Mouse (Mus musculus) midbrain, postnatal 0 days (tissue): Measurements from ENCODE around the gene Gm49425. TPM values are rescaled to one million over a fixed set of nuclear protein-coding genes. Genes with fewer than 3 reads are reported as not detected.

Source experiments
- ATAC-seq: fragments of 200-750 bp; cut with Nextera tagmentation; 2 replicates; pipeline ENCODE4 v1.8.0; 2017; ENCODE audit warnings: moderate number of reproducible peaks, mild to moderate bottlenecking, moderate TSS enrichment, moderate library complexity; ENCODE audit not compliant: low FRiP score
- DNase-seq: peaks from one replicate; pipeline ENCODE4 v3.0.0-alpha.2; 2015; ENCODE audit warnings: low spot score
- H3K27ac ChIP-seq: fragments of 300-500 bp; sonication (generic); 2 replicates; pipeline ENCODE4 v1.5.1; 2014; ENCODE audit warnings: low read depth, mild to moderate bottlenecking, low read length, mixed read lengths
- H3K27me3 ChIP-seq: fragments of 300-500 bp; sonication (generic); 2 replicates; pipeline ENCODE4 v1.6.1; 2014; ENCODE audit warnings: low read length, control low read depth, mixed read lengths; ENCODE audit not compliant: insufficient read depth
- H3K36me3 ChIP-seq: fragments of 300-500 bp; sonication (generic); 2 replicates; pipeline ENCODE4 v1.6.1; 2014; ENCODE audit warnings: low read length, control low read depth, mixed read lengths; ENCODE audit not compliant: insufficient read depth
- H3K4me1 ChIP-seq: fragments of 300-500 bp; sonication (generic); 2 replicates; pipeline ENCODE4 v1.6.1; 2014; ENCODE audit warnings: mild to moderate bottlenecking, control low read depth, antibody characterized with exemption, low read length, mixed read lengths; ENCODE audit not compliant: insufficient read depth
- H3K4me2 ChIP-seq: fragments of 300-500 bp; sonication (generic); 2 replicates; pipeline ENCODE4 v1.6.1; 2014; ENCODE audit warnings: low read depth, mild to moderate bottlenecking, low read length, mixed read lengths; ENCODE audit not compliant: poor library complexity, severe bottlenecking
- H3K4me3 ChIP-seq: fragments of 300-500 bp; sonication (generic); 2 replicates; pipeline ENCODE4 v1.5.1; 2014; ENCODE audit warnings: low read depth, mild to moderate bottlenecking, low read length, moderate library complexity
- H3K9ac ChIP-seq: fragments of 300-500 bp; sonication (generic); replicated peaks from 2 replicates; pipeline ENCODE4 v1.6.1; 2014; ENCODE audit warnings: mild to moderate bottlenecking, low read length, moderate library complexity, mixed read lengths; ENCODE audit not compliant: poor library complexity, severe bottlenecking
- H3K9me3 ChIP-seq: fragments of 300-500 bp; sonication (generic); 2 replicates; pipeline ENCODE4 v1.6.1; 2016; ENCODE audit warnings: low read length, control low read depth
- CTCF ChIP-seq: IDR thresholded peaks from 2 replicates; pipeline ENCODE4 v1.5.1; 2016; ENCODE audit warnings: antibody characterized with exemption, mild to moderate bottlenecking
- WGBS: fragments of 180-500 bp; shearing (Covaris S2); extraction: QIAGEN DNeasy Blood & Tissue Kit; methylation state at CpG from one replicate; pipeline ENCODE4 v1.1.7; 2014; 5-methylcytosine and 5-hydroxymethylcytosine counted together
- microRNA-seq: library from miRNA; unstranded; fragments of <30 nt; microRNA quantifications from one replicate; pipeline ENCODE4, GENCODE M21; 2016; ENCODE audit warnings: borderline number of aligned reads
- polyA plus RNA-seq: library from polyadenylated mRNA; unstranded; fragments of >200 nt; fragmentation: Nextera tagmentation; extraction: Ambion mirVana; gene quantifications from 2 replicates; pipeline ENCODE4 v1.2.1, GENCODE M21; 2015
- total RNA-seq: library from RNA; depleted of rRNA; stranded (reverse); fragments of >200 nt; gene quantifications from 2 replicates; pipeline ENCODE4 v1.2.3, GENCODE M21; 2014; rRNA removed

Gene Gm49425
- total and polyA plus RNA-seq, 2 experiments from 2014 or later: not detected

- no peaks in the 10 kb centered on the region for H3K36me3 ChIP-seq
- H3K27me3 ChIP-seq: no peaks in the 10 kb centered on the region
- H3K4me3 ChIP-seq: no peak overlapping the region
- no peak overlapping the region for H3K4me2 ChIP-seq
- peaks cover 4% of the 10 kb centered on the region; the same call in 1 of the 2 replicates for H3K4me1 ChIP-seq
- ATAC-seq (no peak), DNase-seq (no peak)
- H3K27ac ChIP-seq: no peak overlapping the region
- TF ChIP-seq CTCF: no peak
- 90% methylated on average over 1 of the region's 1 CpGs for WGBS
- H3K9me3 ChIP-seq: no peaks in the 10 kb centered on the region
- H3K9ac ChIP-seq: no peak overlapping the region
Measured at GRCm38 (mm10) chr15:101483646-101484045, 33.4 kb downstream of the Gm49425 start.

- TF ChIP-seq CTCF: no peak
- ATAC-seq (no peak), DNase-seq (no peak)
- Histone ChIP-seq H3K9me3 (no peaks in the 10 kb centered on the region), H3K9ac (no peak overlapping the region), H3K36me3 (no peaks in the 10 kb centered on the region), H3K4me2 (no peak overlapping the region), H3K27me3 (no peaks in the 10 kb centered on the region; the same call in 1 of the 2 replicates), H3K4me1 (peaks cover 4% of the 10 kb centered on the region; the same call in 1 of the 2 replicates), H3K27ac (no peak overlapping the region), H3K4me3 (no peak overlapping the region)
- WGBS: 44% methylated on average over 4 of the region's 4 CpGs
Measured at GRCm38 (mm10) chr15:101482056-101482455, 35.0 kb downstream of the Gm49425 start.

GRCm38 (mm10) chr15:101479666-101480060 is 37.4 kb downstream of the Gm49425 start:
- TF ChIP-seq CTCF: no peak
- ATAC-seq (no peak), DNase-seq (peak; percentile 43)
- Histone ChIP-seq H3K36me3 (no peaks in the 10 kb centered on the region), H3K27me3 (no peaks in the 10 kb centered on the region; the same call in 1 of the 2 replicates), H3K4me1 (peaks cover 4% of the 10 kb centered on the region; the same call in 1 of the 2 replicates), H3K9ac (0 out of 2 replicates have a peak overlapping the region, but pooled peaks have one; percentile 2), H3K27ac (no peak overlapping the region), H3K4me3 (peak overlapping the region; percentile 11; the same call in 1 of the 2 replicates), H3K9me3 (no peaks in the 10 kb centered on the region), H3K4me2 (peak overlapping the region; percentile 51)
- WGBS: 30% methylated on average over 11 of the region's 11 CpGs

- H3K9ac ChIP-seq: 0 out of 2 replicates have a peak overlapping the region, but pooled peaks have one; percentile 2
- WGBS: 8% methylated on average over 31 of the region's 31 CpGs
Measured at GRCm38 (mm10) chr15:101479007-101479665, 37.9 kb downstream of the Gm49425 start.

GRCm38 (mm10) chr15:101472952-101473528 is 44.0 kb downstream of the Gm49425 start, which contains the start of gene Krt86:
Gene Krt86, plus strand, starts transcription at chr15:101473478.
- DNase-seq (no peak), ATAC-seq (no peak)
- H3K9me3 ChIP-seq: no peaks in the 10 kb centered on the region
- no peak within 1 kb of the TSS for H3K4me2 ChIP-seq
- no peak within 1 kb of the TSS for H3K27ac ChIP-seq
- H3K4me3 ChIP-seq: no peak within 1 kb of the TSS
- no peaks in the 10 kb centered on the region; the same call in 1 of the 2 replicates for H3K27me3 ChIP-seq
- TF ChIP-seq CTCF: no peak
- no peaks in the 10 kb centered on the region for H3K4me1 ChIP-seq
- WGBS: 39% methylated on average over 10 of the region's 10 CpGs
- H3K9ac ChIP-seq: no peak within 1 kb of the TSS
- no peaks in the 10 kb centered on the region for H3K36me3 ChIP-seq

More at GRCm38 (mm10) chr15:101479007-101479665, 37.9 kb downstream of the Gm49425 start:
- DNase-seq (peak; percentile 24), ATAC-seq (no peak)
- no peaks in the 10 kb centered on the region; the same call in 1 of the 2 replicates for H3K27me3 ChIP-seq
- peak overlapping the region; percentile 51 for H3K4me2 ChIP-seq
- H3K9me3 ChIP-seq: no peaks in the 10 kb centered on the region
- peaks cover 4% of the 10 kb centered on the region; the same call in 1 of the 2 replicates for H3K4me1 ChIP-seq
- peak overlapping the region; percentile 11; the same call in 1 of the 2 replicates for H3K4me3 ChIP-seq
- H3K27ac ChIP-seq: no peak overlapping the region
- TF ChIP-seq CTCF: peak; percentile 69
- no peaks in the 10 kb centered on the region for H3K36me3 ChIP-seq

- H3K27me3 ChIP-seq: 0 out of 2 replicates have a peak, but pooled peaks cover 3% of the 10 kb centered on the region
- TF ChIP-seq CTCF: no peak
- no peak overlapping the region for H3K4me3 ChIP-seq
- 88% methylated on average over 4 of the region's 4 CpGs for WGBS
- no peaks in the 10 kb centered on the region for H3K36me3 ChIP-seq
- ATAC-seq: no peak
- no peak overlapping the region for H3K4me2 ChIP-seq
- H3K9ac ChIP-seq: no peak overlapping the region
- H3K27ac ChIP-seq: no peak overlapping the region
- no peaks in the 10 kb centered on the region for H3K4me1 ChIP-seq
- H3K9me3 ChIP-seq: no peaks in the 10 kb centered on the region
- DNase-seq: no peak
Measured at GRCm38 (mm10) chr15:101469093-101469492, 48.0 kb downstream of the Gm49425 start.

Small RNA genes lying within 50 kb of the gene (microRNA-seq; reads per million reads assigned to microRNA genes)
- gene Gm44393: not detected

Other genes starting within 250 kb of the Gm49425 start
- gene Atg101, start 233.0 kb downstream of the Gm49425 start, total RNA-seq: 33.5 and 61.1 TPM in 2 replicates
- 74.2 and 75.6 TPM in 2 replicates for gene Atg101, start 233.0 kb downstream of the Gm49425 start, polyA plus RNA-seq
- gene 6030408B16Rik, start 224.0 kb downstream of the Gm49425 start, total RNA-seq: not detected in 2 replicates
- gene 6030408B16Rik, start 224.0 kb downstream of the Gm49425 start, polyA plus RNA-seq: 0.22 and 0.33 TPM in 2 replicates
- gene Krt80, start 147.1 kb downstream of the Gm49425 start, total RNA-seq: 0.09 and 1.0 TPM in 2 replicates
- 0.16 and 0.33 TPM in 2 replicates for gene Krt80, start 147.1 kb downstream of the Gm49425 start, polyA plus RNA-seq
- 0.49 and 0.52 TPM in 2 replicates for gene Krt7, start 106.2 kb downstream of the Gm49425 start, total RNA-seq
- 0.20 and 0.82 TPM in 2 replicates for gene Krt7, start 106.2 kb downstream of the Gm49425 start, polyA plus RNA-seq
- gene Krt87, start 78.5 kb downstream of the Gm49425 start, total RNA-seq: 0.76 and 1.2 TPM in 2 replicates
- gene Krt87, start 78.5 kb downstream of the Gm49425 start, polyA plus RNA-seq: 0.76 and 0.84 TPM in 2 replicates
- not detected in 2 replicates for gene Krt88, start 69.5 kb downstream of the Gm49425 start, total RNA-seq
- not detected in 2 replicates for gene Krt88, start 69.5 kb downstream of the Gm49425 start, polyA plus RNA-seq
- 0.28 and 0.49 TPM in 2 replicates for gene Krt81, start 53.5 kb downstream of the Gm49425 start, total RNA-seq
- 0.17 TPM in 1 of 2 replicates, not detected in the other for gene Krt81, start 53.5 kb downstream of the Gm49425 start, polyA plus RNA-seq
- gene Krt86, start 43.8 kb downstream of the Gm49425 start, total RNA-seq: 0.38 TPM in 1 of 2 replicates, not detected in the other
- 0.15 and 0.17 TPM in 2 replicates for gene Krt86, start 43.8 kb downstream of the Gm49425 start, polyA plus RNA-seq
- not detected in 2 replicates for gene Krt83, start 25.7 kb downstream of the Gm49425 start, total RNA-seq
- not detected in 2 replicates for gene Krt83, start 25.7 kb downstream of the Gm49425 start, polyA plus RNA-seq
- gene Krt84, start 15.6 kb upstream of the Gm49425 start, total RNA-seq: not detected in 2 replicates
- gene Krt84, start 15.6 kb upstream of the Gm49425 start, polyA plus RNA-seq: not detected in 2 replicates
- not detected in 2 replicates for gene Krt82, start 33.4 kb upstream of the Gm49425 start, total RNA-seq
- gene Krt82, start 33.4 kb upstream of the Gm49425 start, polyA plus RNA-seq: not detected in 2 replicates
- 0.09 TPM in 1 of 2 replicates, not detected in the other for gene Krt90, start 45.7 kb upstream of the Gm49425 start, total RNA-seq
- 0.41 and 0.50 TPM in 2 replicates for gene Krt90, start 45.7 kb upstream of the Gm49425 start, polyA plus RNA-seq
- gene Krt75, start 56.6 kb upstream of the Gm49425 start, total RNA-seq: 0.05 TPM in 1 of 2 replicates, not detected in the other
- gene Krt75, start 56.6 kb upstream of the Gm49425 start, polyA plus RNA-seq: 0.12 TPM in 2 replicates
- not detected in 2 replicates for gene Gm5414, start 110.9 kb upstream of the Gm49425 start, total RNA-seq
- not detected in 2 replicates for gene Gm5414, start 110.9 kb upstream of the Gm49425 start, polyA plus RNA-seq
- gene Gm5478, start 130.1 kb upstream of the Gm49425 start, total RNA-seq: not detected in 2 replicates
- not detected in 2 replicates for gene Gm5478, start 130.1 kb upstream of the Gm49425 start, polyA plus RNA-seq
- not detected in 2 replicates for gene Krt6b, start 163.0 kb upstream of the Gm49425 start, total RNA-seq
- 0.07 TPM in 1 of 2 replicates, not detected in the other for gene Krt6b, start 163.0 kb upstream of the Gm49425 start, polyA plus RNA-seq
- not detected in 2 replicates for gene Krt6a, start 177.0 kb upstream of the Gm49425 start, total RNA-seq
- gene Krt6a, start 177.0 kb upstream of the Gm49425 start, polyA plus RNA-seq: not detected in 2 replicates
- 6.4 TPM in 1 of 2 replicates, not detected in the other for gene Krt5, start 195.6 kb upstream of the Gm49425 start, total RNA-seq
- 0.14 TPM in 1 of 2 replicates, not detected in the other for gene Krt5, start 195.6 kb upstream of the Gm49425 start, polyA plus RNA-seq
- gene Krt71, start 225.8 kb upstream of the Gm49425 start, total RNA-seq: 2.8 TPM in 1 of 2 replicates, not detected in the other
- 0.25 and 0.27 TPM in 2 replicates for gene Krt71, start 225.8 kb upstream of the Gm49425 start, polyA plus RNA-seq